Mouse (Mus musculus) ES-Bruce4 (cell line): ENCODE measurements around the gene Lpgat1.

ENCODE experiments used
- CTCF ChIP-seq: IDR thresholded peaks from one replicate; pipeline ENCODE4 v1.8.1; 2011; ENCODE audit warnings: low read depth, low read length
- EP300 ChIP-seq: IDR thresholded peaks from 2 replicates; pipeline ENCODE4 v1.6.1; 2011; ENCODE audit warnings: low read depth, low read length; ENCODE audit not compliant: insufficient read depth
- POLR2A ChIP-seq: IDR thresholded peaks from one replicate; pipeline ENCODE4 v1.8.1; 2011; ENCODE audit warnings: low read length; ENCODE audit not compliant: insufficient read depth

DNA sequence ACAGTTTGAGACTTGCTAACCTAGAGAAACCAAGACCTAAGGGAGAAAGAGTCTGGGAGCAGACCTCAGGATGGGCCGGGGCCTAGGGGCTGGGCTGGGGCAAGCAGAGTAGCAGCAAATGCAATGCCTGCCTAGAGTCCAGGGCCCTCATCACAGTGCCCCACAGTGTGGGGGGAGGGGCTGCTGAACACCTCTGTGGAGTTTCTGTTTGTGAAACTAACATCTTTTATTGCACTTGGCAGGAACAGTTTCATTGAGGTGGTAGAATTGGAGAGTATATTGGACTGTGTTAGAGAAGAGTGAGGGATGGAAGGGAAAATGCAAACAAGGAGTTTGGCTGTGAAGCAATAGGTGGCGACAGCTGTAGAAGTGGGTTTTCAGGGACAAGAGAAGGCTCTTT is 21.1 kb downstream of the Lpgat1 start:
- TF ChIP-seq CTCF (no peak), EP300 (no peak), POLR2A (no peak)
